Mouse (Mus musculus) heart, embryonic 13.5 days (tissue): ENCODE data around the gene Miox. TPM values are rescaled to one million over a fixed set of nuclear protein-coding genes. Genes with fewer than 3 reads are reported as not detected.
A peak's percentile ranks its signal among the peaks of the same experiment; 100 is the strongest.

Source experiments
- ATAC-seq: fragments of 200-750 bp; cut with Nextera tagmentation; 2 replicates; pipeline ENCODE4 v1.8.0; 2017; ENCODE audit warnings: moderate TSS enrichment; ENCODE audit not compliant: insufficient number of reproducible peaks, low FRiP score, low TSS enrichment; ENCODE audit errors: extremely low read depth
- H3K27ac ChIP-seq: fragments of 300-500 bp; sonication (generic); replicated peaks from 2 replicates; pipeline ENCODE4 v1.5.1; 2015; ENCODE audit warnings: moderate library complexity, mild to moderate bottlenecking, inconsistent platforms
- H3K27me3 ChIP-seq: fragments of 300-500 bp; sonication (generic); replicated peaks from 2 replicates; pipeline ENCODE4 v1.6.1; 2015; ENCODE audit warnings: mild to moderate bottlenecking, inconsistent platforms
- H3K36me3 ChIP-seq: fragments of 300-500 bp; sonication (generic); 2 replicates; pipeline ENCODE4 v1.6.1; 2015; ENCODE audit warnings: mild to moderate bottlenecking, inconsistent platforms
- H3K4me1 ChIP-seq: fragments of 300-500 bp; sonication (generic); 2 replicates; pipeline ENCODE4 v1.6.1; 2015; ENCODE audit warnings: inconsistent platforms
- H3K4me2 ChIP-seq: fragments of 300-500 bp; sonication (generic); 2 replicates; pipeline ENCODE4 v1.6.1; 2015; ENCODE audit warnings: inconsistent platforms, mild to moderate bottlenecking, moderate library complexity
- H3K4me3 ChIP-seq: fragments of 300-500 bp; sonication (generic); 2 replicates; pipeline ENCODE4 v1.5.1; 2015; ENCODE audit warnings: moderate library complexity, mild to moderate bottlenecking, inconsistent platforms
- H3K9ac ChIP-seq: fragments of 300-500 bp; sonication (generic); 2 replicates; pipeline ENCODE4 v1.6.1; 2015; ENCODE audit warnings: inconsistent platforms, mild to moderate bottlenecking, moderate library complexity
- H3K9me3 ChIP-seq: fragments of 300-500 bp; sonication (generic); 2 replicates; pipeline ENCODE4 v1.6.1; 2016; ENCODE audit warnings: inconsistent platforms
- WGBS: fragments of 180-500 bp; shearing (Covaris S2); methylation state at CpG from one replicate; pipeline ENCODE4 v1.1.7; 2015; ENCODE audit warnings: mixed read lengths; 5-methylcytosine and 5-hydroxymethylcytosine counted together
- polyA plus RNA-seq: library from polyadenylated mRNA; unstranded; fragments of >200 nt; fragmentation: Nextera tagmentation; extraction: Ambion mirVana; gene quantifications from 2 replicates; pipeline ENCODE4 v1.2.1, GENCODE M21; 2015

Gene Miox
- polyA plus RNA-seq, 1 experiment from 2014 or later = not detected

- peaks cover 6% of the 10 kb centered on the region for H3K27me3 ChIP-seq
- H3K9me3 ChIP-seq = no peaks in the 10 kb centered on the region
- H3K36me3 ChIP-seq = no peaks in the 10 kb centered on the region
- no peak overlapping the region for H3K4me3 ChIP-seq
- H3K9ac ChIP-seq = no peak overlapping the region
- no peak overlapping the region for H3K27ac ChIP-seq
- no peak overlapping the region for H3K4me2 ChIP-seq
- 60% methylated on average over 11 of the region's 11 CpGs for WGBS
- peaks cover 30% of the 10 kb centered on the region for H3K4me1 ChIP-seq
- no peak for ATAC-seq
Measured at GRCm38 (mm10) chr15:89316146-89316545, 18.1 kb upstream of the Miox start.

GRCm38 (mm10) chr15:89321264-89321663, 12.9 kb upstream of the Miox start:
- peaks cover 47% of the 10 kb centered on the region for H3K27me3 ChIP-seq
- no peak overlapping the region for H3K27ac ChIP-seq
- H3K9ac ChIP-seq = no peak overlapping the region
- no peak overlapping the region for H3K4me2 ChIP-seq
- H3K4me3 ChIP-seq = no peak overlapping the region
- peaks cover 5% of the 10 kb centered on the region; the same call in 1 of the 2 replicates for H3K4me1 ChIP-seq
- no peaks in the 10 kb centered on the region for H3K9me3 ChIP-seq
- no peaks in the 10 kb centered on the region for H3K36me3 ChIP-seq
- ATAC-seq = no peak
- 76% methylated on average over 8 of the region's 8 CpGs for WGBS

GRCm38 (mm10) chr15:89322670-89323522, 11.3 kb upstream of the Miox start, which contains the start of gene Adm2:
Adm2 (plus strand) TSS chr15:89322720.
- H3K9me3 ChIP-seq = no peaks in the 10 kb centered on the region

GRCm38 (mm10) chr15:89323656-89324055, 10.5 kb upstream of the Miox start:
- H3K4me2 ChIP-seq = peak overlapping the region; percentile 69; the same call in 1 of the 2 replicates
- WGBS = 67% methylated on average over 4 of the region's 4 CpGs

More at GRCm38 (mm10) chr15:89322670-89323522, 11.3 kb upstream of the Miox start, which contains the start of gene Adm2:
- no peak for ATAC-seq
- Histone ChIP-seq H3K36me3 (no peaks in the 10 kb centered on the region), H3K4me1 (peaks cover 5% of the 10 kb centered on the region; the same call in 1 of the 2 replicates), H3K27me3 (peaks cover 47% of the 10 kb centered on the region), H3K9ac (peak within 1 kb of the TSS; percentile 67), H3K4me2 (peak within 1 kb of the TSS; percentile 69), H3K4me3 (peak within 1 kb of the TSS; percentile 37), H3K27ac (no peak within 1 kb of the TSS)
- WGBS = 6% methylated on average over 26 of the region's 26 CpGs

GRCm38 (mm10) chr15:89326441-89326840, 7.8 kb upstream of the Miox start:
- 51% methylated on average over 5 of the region's 5 CpGs for WGBS
- ATAC-seq = no peak

More at GRCm38 (mm10) chr15:89323656-89324055, 10.5 kb upstream of the Miox start:
- no peak overlapping the region for H3K9ac ChIP-seq
- ATAC-seq = no peak
- no peak overlapping the region for H3K27ac ChIP-seq
- H3K27me3 ChIP-seq = peaks cover 47% of the 10 kb centered on the region
- H3K4me1 ChIP-seq = peaks cover 5% of the 10 kb centered on the region; the same call in 1 of the 2 replicates
- H3K9me3 ChIP-seq = no peaks in the 10 kb centered on the region
- H3K4me3 ChIP-seq = peak overlapping the region; percentile 37; the same call in 1 of the 2 replicates
- H3K36me3 ChIP-seq = no peaks in the 10 kb centered on the region

GRCm38 (mm10) chr15:89334774-89335537, 758 bp downstream of the Miox start:
- H3K27ac ChIP-seq = no peak overlapping the region
- 79% methylated on average over 17 of the region's 17 CpGs for WGBS
- H3K36me3 ChIP-seq = no peaks in the 10 kb centered on the region
- H3K4me2 ChIP-seq = no peak overlapping the region
- no peaks in the 10 kb centered on the region for H3K9me3 ChIP-seq
- H3K27me3 ChIP-seq = no peaks in the 10 kb centered on the region; the same call in 1 of the 2 replicates
- ATAC-seq = no peak
- no peak overlapping the region for H3K9ac ChIP-seq
- H3K4me1 ChIP-seq = no peaks in the 10 kb centered on the region
- no peak overlapping the region for H3K4me3 ChIP-seq

More at GRCm38 (mm10) chr15:89326441-89326840, 7.8 kb upstream of the Miox start:
- Histone ChIP-seq H3K27me3 (peaks cover 38% of the 10 kb centered on the region), H3K4me1 (peaks cover 5% of the 10 kb centered on the region; the same call in 1 of the 2 replicates), H3K36me3 (no peaks in the 10 kb centered on the region), H3K9ac (no peak overlapping the region), H3K27ac (no peak overlapping the region), H3K9me3 (no peaks in the 10 kb centered on the region), H3K4me3 (no peak overlapping the region), H3K4me2 (no peak overlapping the region)

- Histone ChIP-seq H3K27me3 (no peaks in the 10 kb centered on the region; the same call in 1 of the 2 replicates), H3K4me2 (no peak overlapping the region), H3K36me3 (no peaks in the 10 kb centered on the region), H3K9me3 (no peaks in the 10 kb centered on the region), H3K4me1 (no peaks in the 10 kb centered on the region), H3K4me3 (no peak overlapping the region), H3K27ac (no peak overlapping the region), H3K9ac (no peak overlapping the region)
- no peak for ATAC-seq
- WGBS = 75% methylated on average over 14 of the region's 14 CpGs
Measured at GRCm38 (mm10) chr15:89336422-89336821, 2.2 kb downstream of the Miox start.

- Histone ChIP-seq H3K4me2 (no peak overlapping the region), H3K9ac (no peak overlapping the region), H3K9me3 (no peaks in the 10 kb centered on the region), H3K36me3 (no peaks in the 10 kb centered on the region), H3K27ac (no peak overlapping the region), H3K27me3 (no peaks in the 10 kb centered on the region; the same call in 1 of the 2 replicates), H3K4me1 (no peaks in the 10 kb centered on the region), H3K4me3 (no peak overlapping the region)
- ATAC-seq = no peak
- 71% methylated on average over 2 of the region's 2 CpGs for WGBS
Measured at GRCm38 (mm10) chr15:89339696-89340095, 5.5 kb downstream of the Miox start.

- Histone ChIP-seq H3K4me2 (no peak overlapping the region), H3K27ac (no peak overlapping the region), H3K4me1 (no peaks in the 10 kb centered on the region), H3K9ac (no peak overlapping the region), H3K36me3 (no peaks in the 10 kb centered on the region), H3K4me3 (no peak overlapping the region), H3K9me3 (no peaks in the 10 kb centered on the region), H3K27me3 (no peaks in the 10 kb centered on the region; the same call in 1 of the 2 replicates)
- ATAC-seq = no peak
- WGBS = 65% methylated on average over 3 of the region's 3 CpGs
Measured at GRCm38 (mm10) chr15:89340136-89340535, 5.9 kb downstream of the Miox start.

GRCm38 (mm10) chr15:89341678-89342077, 7.5 kb downstream of the Miox start:
- H3K36me3 ChIP-seq = no peaks in the 10 kb centered on the region
- no peak overlapping the region for H3K9ac ChIP-seq
- no peaks in the 10 kb centered on the region for H3K4me1 ChIP-seq
- ATAC-seq = no peak
- no peak overlapping the region for H3K4me2 ChIP-seq
- no peaks in the 10 kb centered on the region for H3K27me3 ChIP-seq
- H3K9me3 ChIP-seq = no peaks in the 10 kb centered on the region
- no peak overlapping the region for H3K27ac ChIP-seq
- H3K4me3 ChIP-seq = no peak overlapping the region
- WGBS = 39% methylated on average over 1 of the region's 1 CpGs

- no peak overlapping the region for H3K4me2 ChIP-seq
- no peak for ATAC-seq
- no peaks in the 10 kb centered on the region for H3K27me3 ChIP-seq
- no peaks in the 10 kb centered on the region for H3K4me1 ChIP-seq
- H3K9me3 ChIP-seq = no peaks in the 10 kb centered on the region
- no peak overlapping the region for H3K4me3 ChIP-seq
- no peaks in the 10 kb centered on the region for H3K36me3 ChIP-seq
- no peak overlapping the region for H3K9ac ChIP-seq
- 76% methylated on average over 3 of the region's 3 CpGs for WGBS
- H3K27ac ChIP-seq = no peak overlapping the region
Measured at GRCm38 (mm10) chr15:89343325-89343724, 9.1 kb downstream of the Miox start.
